Mouse (Mus musculus) mammary gland, adult 2 months (tissue): ENCODE data around the gene Fkbp3. TPM values are rescaled to one million over a fixed set of nuclear protein-coding genes. Genes with fewer than 3 reads are reported as not detected.

Experiments used
- polyA plus RNA-seq: library from polyadenylated mRNA; depleted of rRNA; stranded (reverse); fragments of >200 nt; gene quantifications from 2 replicates; pipeline ENCODE4 v1.2.3, GENCODE M21; 2012; ENCODE audit warnings: low replicate concordance; rRNA removed

Fkbp3 gene
- polyA plus RNA-seq, result 13.7 and 31.1 TPM in 2 replicates

DNA sequence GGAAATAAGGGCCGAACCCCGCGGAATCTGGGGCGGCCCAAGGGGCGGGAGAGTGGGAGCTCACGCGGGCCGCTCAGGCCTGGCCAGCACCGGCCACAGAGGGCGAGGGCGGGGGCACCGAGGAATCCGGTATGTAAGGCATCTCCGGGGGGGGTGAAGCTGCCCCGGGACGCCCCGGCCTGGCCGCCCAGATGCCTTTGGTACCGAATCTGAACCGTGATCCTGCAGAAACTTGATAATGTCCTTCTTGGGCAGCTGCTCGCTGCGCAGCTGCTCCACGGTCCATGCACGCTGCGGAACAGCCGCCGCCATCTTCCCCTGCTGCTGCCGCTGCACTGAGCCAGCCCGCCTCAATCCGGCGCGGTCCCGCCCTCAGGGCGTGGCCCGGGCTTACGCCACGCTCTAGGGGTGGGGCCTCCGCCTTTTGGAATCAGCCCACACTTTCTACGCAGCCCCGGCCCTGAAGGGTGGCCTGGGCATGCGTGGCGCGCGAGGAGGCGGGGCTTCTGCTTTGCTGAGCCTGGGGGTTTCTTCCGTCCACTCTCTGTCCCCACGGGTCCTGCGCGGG lies at the start of gene Fkbp3:
TSS of gene Fkbp3 (minus strand) at position 397 of the 568 bp plus-strand sequence.

DNA sequence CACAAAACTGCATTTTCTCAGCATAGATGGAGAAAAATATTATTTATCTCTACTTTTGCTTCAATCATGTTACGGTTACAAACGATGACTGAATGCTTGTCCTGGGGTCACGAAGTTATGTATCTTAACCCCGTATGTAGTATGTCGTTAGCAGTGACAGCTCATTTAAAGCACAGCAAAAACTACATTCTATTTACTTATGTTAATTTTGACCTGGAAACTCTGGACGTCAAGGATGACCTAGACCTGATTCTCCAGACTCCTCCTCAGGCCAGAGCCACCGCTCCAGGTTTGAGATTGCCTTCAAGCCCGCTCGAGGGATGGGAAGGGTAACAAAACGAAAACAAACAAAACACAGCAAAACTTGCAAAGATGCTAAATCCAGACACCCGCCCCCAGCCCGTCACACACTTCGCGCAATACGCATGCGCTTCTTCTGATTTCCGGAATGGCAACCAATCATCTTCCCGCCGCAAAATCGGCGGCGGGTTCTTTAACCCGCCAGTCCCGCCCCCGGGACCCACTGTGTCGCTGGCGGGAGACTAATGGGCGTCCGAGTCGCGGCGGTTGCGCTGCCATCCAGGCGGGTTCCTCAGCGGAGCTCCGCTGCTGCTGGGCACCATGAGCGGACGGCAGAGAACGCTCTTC lies 1.4 kb upstream of the Fkbp3 start, which contains the start of gene Fancm:
TSS of gene Fancm (plus strand) at position 519 of the 648 bp plus-strand sequence.

DNA sequence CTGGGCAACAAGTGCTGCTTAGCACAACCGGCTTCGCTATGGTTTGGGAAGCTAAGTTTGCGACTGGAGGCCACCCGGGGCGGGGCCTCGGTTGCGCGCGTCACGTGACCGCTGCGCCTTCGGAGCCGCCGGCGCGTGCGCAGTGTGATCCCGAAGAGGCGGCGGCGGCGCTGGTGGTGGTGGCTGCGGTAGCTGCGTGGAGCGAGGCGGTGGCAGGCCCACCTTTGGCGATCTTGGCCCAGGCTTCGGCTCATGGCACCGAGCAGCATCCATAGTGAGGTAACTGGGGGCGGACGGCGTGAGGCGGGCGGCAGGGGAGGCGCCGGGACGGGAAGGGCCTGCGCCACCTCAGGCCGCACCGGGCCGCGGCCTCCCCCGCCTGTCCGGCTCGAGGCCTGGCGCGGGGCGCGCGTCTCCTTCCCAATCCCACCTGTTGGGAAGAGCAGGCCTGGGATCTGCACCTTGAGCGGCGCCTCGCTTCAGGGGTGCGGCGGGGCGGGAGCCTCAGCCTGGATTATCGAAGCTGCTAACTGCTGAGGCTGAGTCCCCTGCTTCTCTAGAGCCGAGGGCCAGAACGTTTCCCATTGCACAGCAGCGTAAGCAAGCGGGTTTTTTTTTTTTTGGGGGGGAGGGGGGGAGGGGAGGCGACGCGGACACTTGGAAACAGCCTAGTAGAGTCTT lies 37.5 kb downstream of the Fkbp3 start, which contains the start of gene Prpf39:
TSS of gene Prpf39 (plus strand) at position 144 of the 681 bp plus-strand sequence.

Other genes starting within 250 kb of the Fkbp3 start
- 0.42 and 1.4 TPM in 2 replicates for gene Gm527, start 156.1 kb downstream of the Fkbp3 start, polyA plus RNA-seq
- gene Klhl28, start 108.5 kb downstream of the Fkbp3 start, polyA plus RNA-seq, result 1.7 and 4.2 TPM in 2 replicates
- gene Togaram1, start 108.2 kb downstream of the Fkbp3 start, polyA plus RNA-seq, result 4.9 and 5.5 TPM in 2 replicates
- 7.1 and 14.8 TPM in 2 replicates for gene Prpf39, start 37.7 kb downstream of the Fkbp3 start, polyA plus RNA-seq
- gene Fancm, start 1.6 kb upstream of the Fkbp3 start, polyA plus RNA-seq, result 1.9 TPM in 2 replicates
- gene Mis18bp1, start 98.6 kb upstream of the Fkbp3 start, polyA plus RNA-seq, result 0.04 and 0.06 TPM in 2 replicates
- gene Wdr20rt, start 151.5 kb upstream of the Fkbp3 start, polyA plus RNA-seq, result not detected in 2 replicates